Mouse (Mus musculus) embryonic facial prominence, embryonic 15.5 days (tissue): Measurements from ENCODE around the gene Slc9a3. TPM values are rescaled to one million over a fixed set of nuclear protein-coding genes. Genes with fewer than 3 reads are reported as not detected.

Experiments used
- ATAC-seq: fragments of 200-750 bp; cut with Nextera tagmentation; 2 replicates; pipeline ENCODE4 v1.8.0; 2017; ENCODE audit warnings: low read depth, moderate TSS enrichment; ENCODE audit not compliant: insufficient number of reproducible peaks, low FRiP score, low TSS enrichment
- H3K27ac ChIP-seq: fragments of 300-500 bp; sonication (generic); replicated peaks from 2 replicates; pipeline ENCODE4 v1.5.1; 2015; ENCODE audit warnings: mild to moderate bottlenecking, inconsistent platforms
- H3K27me3 ChIP-seq: fragments of 300-500 bp; sonication (generic); 2 replicates; pipeline ENCODE4 v1.6.1; 2015; ENCODE audit warnings: inconsistent platforms
- H3K36me3 ChIP-seq: fragments of 300-500 bp; sonication (generic); 2 replicates; pipeline ENCODE4 v1.6.1; 2015; ENCODE audit warnings: mild to moderate bottlenecking, inconsistent platforms
- H3K4me1 ChIP-seq: fragments of 300-500 bp; sonication (generic); 2 replicates; pipeline ENCODE4 v1.6.1; 2015; ENCODE audit warnings: inconsistent platforms
- H3K4me2 ChIP-seq: fragments of 300-500 bp; sonication (generic); replicated peaks from 2 replicates; pipeline ENCODE4 v1.6.1; 2015; ENCODE audit warnings: mild to moderate bottlenecking, inconsistent platforms
- H3K4me3 ChIP-seq: fragments of 300-500 bp; sonication (generic); replicated peaks from 2 replicates; pipeline ENCODE4 v1.5.1; 2015; ENCODE audit warnings: mild to moderate bottlenecking, inconsistent platforms
- H3K9ac ChIP-seq: fragments of 300-500 bp; sonication (generic); 2 replicates; pipeline ENCODE4 v1.6.1; 2015; ENCODE audit warnings: inconsistent platforms
- H3K9me3 ChIP-seq: fragments of 300-500 bp; sonication (generic); replicated peaks from 2 replicates; pipeline ENCODE4 v1.6.1; 2016; ENCODE audit warnings: inconsistent platforms
- WGBS: fragments of 180-500 bp; shearing (Covaris S2); methylation state at CpG from one replicate; pipeline ENCODE4 v1.1.7; 2015; 5-methylcytosine and 5-hydroxymethylcytosine counted together
- polyA plus RNA-seq: library from polyadenylated mRNA; unstranded; fragments of >200 nt; fragmentation: Nextera tagmentation; extraction: Ambion mirVana; gene quantifications from 2 replicates; pipeline ENCODE4 v1.2.1, GENCODE M21; 2015

The Slc9a3 gene
- polyA plus RNA-seq, 1 experiment from 2014 or later, result 0.12 TPM

GRCm38 (mm10) chr13:74112593-74112992, 8.7 kb upstream of the Slc9a3 start:
- no peaks in the 10 kb centered on the region for H3K4me1 ChIP-seq
- H3K9ac ChIP-seq, result no peak overlapping the region
- no peaks in the 10 kb centered on the region for H3K9me3 ChIP-seq
- no peaks in the 10 kb centered on the region for H3K36me3 ChIP-seq
- ATAC-seq, result no peak
- no peaks in the 10 kb centered on the region for H3K27me3 ChIP-seq
- no peak overlapping the region for H3K4me2 ChIP-seq
- no peak overlapping the region for H3K27ac ChIP-seq
- H3K4me3 ChIP-seq, result no peak overlapping the region
- WGBS, result 70% methylated on average over 4 of the region's 4 CpGs

- H3K27ac ChIP-seq, result no peak overlapping the region
- H3K27me3 ChIP-seq, result peaks cover under 1% of the 10 kb centered on the region; the same call in 1 of the 2 replicates
- no peak overlapping the region for H3K9ac ChIP-seq
- no peaks in the 10 kb centered on the region for H3K9me3 ChIP-seq
- ATAC-seq, result peak; percentile 29; the same call in 1 of the 2 replicates
- H3K4me2 ChIP-seq, result no peak overlapping the region
- no peaks in the 10 kb centered on the region for H3K4me1 ChIP-seq
- H3K4me3 ChIP-seq, result no peak overlapping the region
- 72% methylated on average over 6 of the region's 6 CpGs for WGBS
- H3K36me3 ChIP-seq, result no peaks in the 10 kb centered on the region
These were observed 7.5 kb upstream of the Slc9a3 start for GRCm38 (mm10) chr13:74113626-74114191.

GRCm38 (mm10) chr13:74121795-74122330, 606 bp downstream of the Slc9a3 start:
- WGBS, result 30% methylated on average over 14 of the region's 14 CpGs
- Histone ChIP-seq H3K4me2 (no peak overlapping the region), H3K9ac (no peak overlapping the region), H3K27me3 (peaks cover 60% of the 10 kb centered on the region), H3K9me3 (no peaks in the 10 kb centered on the region), H3K4me1 (peaks cover 8% of the 10 kb centered on the region), H3K4me3 (no peak overlapping the region), H3K27ac (no peak overlapping the region), H3K36me3 (no peaks in the 10 kb centered on the region)
- ATAC-seq, result no peak

- 73% methylated on average over 3 of the region's 3 CpGs for WGBS
- Histone ChIP-seq H3K36me3 (no peaks in the 10 kb centered on the region), H3K9ac (no peak overlapping the region), H3K9me3 (no peaks in the 10 kb centered on the region), H3K4me1 (peaks cover 8% of the 10 kb centered on the region), H3K27ac (no peak overlapping the region), H3K27me3 (peaks cover 60% of the 10 kb centered on the region), H3K4me2 (no peak overlapping the region), H3K4me3 (no peak overlapping the region)
- no peak for ATAC-seq
These were observed 1.4 kb downstream of the Slc9a3 start for GRCm38 (mm10) chr13:74122632-74123031.

- Histone ChIP-seq H3K27ac (no peak overlapping the region), H3K36me3 (no peaks in the 10 kb centered on the region), H3K9ac (no peak overlapping the region), H3K27me3 (peaks cover 22% of the 10 kb centered on the region), H3K4me3 (no peak overlapping the region), H3K4me2 (no peak overlapping the region), H3K9me3 (no peaks in the 10 kb centered on the region), H3K4me1 (no peaks in the 10 kb centered on the region)
- WGBS, result 72% methylated on average over 7 of the region's 7 CpGs
- no peak for ATAC-seq
These were observed 6.3 kb downstream of the Slc9a3 start for GRCm38 (mm10) chr13:74127571-74127970.

GRCm38 (mm10) chr13:74129909-74130308, 8.7 kb downstream of the Slc9a3 start:
- H3K4me3 ChIP-seq, result no peak overlapping the region
- no peaks in the 10 kb centered on the region for H3K36me3 ChIP-seq
- H3K9me3 ChIP-seq, result no peaks in the 10 kb centered on the region
- no peak overlapping the region for H3K9ac ChIP-seq
- H3K4me2 ChIP-seq, result no peak overlapping the region
- H3K4me1 ChIP-seq, result no peaks in the 10 kb centered on the region
- WGBS, result 88% methylated on average over 6 of the region's 6 CpGs
- ATAC-seq, result no peak
- no peaks in the 10 kb centered on the region; the same call in 1 of the 2 replicates for H3K27me3 ChIP-seq
- H3K27ac ChIP-seq, result no peak overlapping the region

- no peak overlapping the region for H3K27ac ChIP-seq
- ATAC-seq, result no peak
- WGBS, result 75% methylated on average over 7 of the region's 7 CpGs
These were observed 17.8 kb downstream of the Slc9a3 start for GRCm38 (mm10) chr13:74138906-74139647.

GRCm38 (mm10) chr13:74140793-74141192, 19.5 kb downstream of the Slc9a3 start:
- Histone ChIP-seq H3K9me3 (no peaks in the 10 kb centered on the region), H3K36me3 (no peaks in the 10 kb centered on the region)
- 89% methylated on average over 6 of the region's 6 CpGs for WGBS

More at GRCm38 (mm10) chr13:74138906-74139647, 17.8 kb downstream of the Slc9a3 start:
- Histone ChIP-seq H3K9me3 (no peaks in the 10 kb centered on the region), H3K27me3 (no peaks in the 10 kb centered on the region), H3K36me3 (no peaks in the 10 kb centered on the region), H3K9ac (no peak overlapping the region), H3K4me2 (no peak overlapping the region), H3K4me1 (no peaks in the 10 kb centered on the region), H3K4me3 (no peak overlapping the region)

GRCm38 (mm10) chr13:74143282-74143681, 22.0 kb downstream of the Slc9a3 start:
- no peaks in the 10 kb centered on the region for H3K4me1 ChIP-seq
- no peak overlapping the region for H3K27ac ChIP-seq
- H3K9ac ChIP-seq, result no peak overlapping the region
- ATAC-seq, result no peak
- H3K4me2 ChIP-seq, result no peak overlapping the region
- no peaks in the 10 kb centered on the region for H3K27me3 ChIP-seq
- H3K9me3 ChIP-seq, result no peaks in the 10 kb centered on the region
- no peak overlapping the region for H3K4me3 ChIP-seq
- 56% methylated on average over 3 of the region's 3 CpGs for WGBS
- H3K36me3 ChIP-seq, result no peaks in the 10 kb centered on the region

More at GRCm38 (mm10) chr13:74140793-74141192, 19.5 kb downstream of the Slc9a3 start:
- Histone ChIP-seq H3K9ac (no peak overlapping the region), H3K4me3 (no peak overlapping the region), H3K27me3 (no peaks in the 10 kb centered on the region), H3K4me1 (no peaks in the 10 kb centered on the region), H3K27ac (no peak overlapping the region), H3K4me2 (no peak overlapping the region)
- no peak for ATAC-seq

- H3K4me3 ChIP-seq, result no peak overlapping the region
- no peak overlapping the region for H3K4me2 ChIP-seq
- H3K9ac ChIP-seq, result no peak overlapping the region
- H3K9me3 ChIP-seq, result no peaks in the 10 kb centered on the region
- H3K36me3 ChIP-seq, result no peaks in the 10 kb centered on the region
- H3K27ac ChIP-seq, result no peak overlapping the region
- 52% methylated on average over 7 of the region's 7 CpGs for WGBS
- H3K27me3 ChIP-seq, result no peaks in the 10 kb centered on the region
- no peaks in the 10 kb centered on the region for H3K4me1 ChIP-seq
- no peak for ATAC-seq
These were observed 23.0 kb downstream of the Slc9a3 start for GRCm38 (mm10) chr13:74144120-74144884.

- H3K27me3 ChIP-seq, result no peaks in the 10 kb centered on the region
- no peaks in the 10 kb centered on the region for H3K9me3 ChIP-seq
- H3K4me1 ChIP-seq, result no peaks in the 10 kb centered on the region
- H3K9ac ChIP-seq, result no peak overlapping the region
- no peak overlapping the region for H3K4me3 ChIP-seq
- no peak for ATAC-seq
- no peak overlapping the region for H3K4me2 ChIP-seq
- H3K27ac ChIP-seq, result no peak overlapping the region
- H3K36me3 ChIP-seq, result no peaks in the 10 kb centered on the region
- WGBS, result 83% methylated on average over 3 of the region's 3 CpGs
These were observed 24.8 kb downstream of the Slc9a3 start for GRCm38 (mm10) chr13:74145983-74146622.
